Mouse (Mus musculus): ENCODE data around the gene Srp68.

The Srp68 gene

DNA sequence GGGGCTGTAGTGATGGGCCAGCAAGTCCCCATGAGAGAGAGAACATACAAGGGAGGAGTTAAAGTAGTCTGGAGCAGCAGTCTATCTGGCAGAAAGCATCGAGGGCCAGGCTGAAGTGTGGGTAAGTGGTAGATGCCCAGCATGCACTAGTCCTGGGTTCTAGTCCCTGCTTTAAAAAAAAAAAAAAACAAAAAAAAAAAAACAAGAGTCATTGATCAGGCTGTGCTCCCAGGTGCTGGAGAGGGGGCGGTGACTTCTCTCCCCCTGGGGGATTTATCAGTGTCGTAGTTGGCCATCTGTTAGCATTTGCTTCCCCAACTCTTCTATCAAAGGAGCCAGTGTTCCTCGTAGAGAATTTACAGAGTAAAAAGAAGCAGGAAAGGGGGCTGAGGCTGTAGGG is 67.3 kb downstream of the Srp68 start:
- no peak for DNase-seq (ENCODE audit: low spot score)

DNA sequence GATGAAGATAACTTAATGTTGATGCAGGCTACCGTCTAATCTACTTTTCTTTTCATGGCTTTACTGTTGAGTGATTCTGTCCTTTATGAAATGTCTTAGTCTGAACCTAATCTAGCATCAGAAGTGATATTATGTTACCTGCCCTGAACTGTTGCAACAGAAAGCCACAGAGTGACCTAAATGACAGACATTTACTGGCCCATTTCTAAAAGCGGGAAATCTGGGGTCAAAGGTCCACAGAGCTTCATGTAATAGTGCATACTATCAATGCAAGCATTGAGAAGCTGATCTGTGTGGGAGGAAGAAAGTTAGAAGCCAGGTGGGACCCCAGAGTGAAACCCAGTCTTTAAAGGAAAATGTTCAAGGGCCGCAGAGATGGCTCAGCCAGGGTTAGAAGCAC is 70.9 kb downstream of the Srp68 start:
- DNase-seq (ENCODE audit: low spot score): no peak

DNA sequence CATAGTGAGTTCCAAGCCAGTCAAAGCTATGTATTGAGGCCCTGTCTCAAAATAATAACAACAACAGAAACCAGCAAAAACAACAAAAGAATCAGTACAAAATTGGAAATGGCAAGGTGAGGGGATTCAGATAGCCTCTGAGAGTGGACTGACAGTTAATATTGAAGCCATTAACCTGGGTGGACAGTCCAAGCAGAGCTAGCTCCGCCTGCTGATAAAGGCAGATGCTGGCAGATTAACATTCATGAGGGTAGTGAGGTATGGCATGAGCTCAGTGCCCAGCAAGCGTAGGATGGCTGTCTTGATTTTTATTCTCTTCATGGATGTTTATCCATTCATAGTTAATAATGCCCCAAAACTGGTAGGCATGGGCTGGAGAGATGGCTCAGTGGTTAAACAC is 72.9 kb downstream of the Srp68 start:
- no peak for DNase-seq (ENCODE audit: low spot score)

DNA sequence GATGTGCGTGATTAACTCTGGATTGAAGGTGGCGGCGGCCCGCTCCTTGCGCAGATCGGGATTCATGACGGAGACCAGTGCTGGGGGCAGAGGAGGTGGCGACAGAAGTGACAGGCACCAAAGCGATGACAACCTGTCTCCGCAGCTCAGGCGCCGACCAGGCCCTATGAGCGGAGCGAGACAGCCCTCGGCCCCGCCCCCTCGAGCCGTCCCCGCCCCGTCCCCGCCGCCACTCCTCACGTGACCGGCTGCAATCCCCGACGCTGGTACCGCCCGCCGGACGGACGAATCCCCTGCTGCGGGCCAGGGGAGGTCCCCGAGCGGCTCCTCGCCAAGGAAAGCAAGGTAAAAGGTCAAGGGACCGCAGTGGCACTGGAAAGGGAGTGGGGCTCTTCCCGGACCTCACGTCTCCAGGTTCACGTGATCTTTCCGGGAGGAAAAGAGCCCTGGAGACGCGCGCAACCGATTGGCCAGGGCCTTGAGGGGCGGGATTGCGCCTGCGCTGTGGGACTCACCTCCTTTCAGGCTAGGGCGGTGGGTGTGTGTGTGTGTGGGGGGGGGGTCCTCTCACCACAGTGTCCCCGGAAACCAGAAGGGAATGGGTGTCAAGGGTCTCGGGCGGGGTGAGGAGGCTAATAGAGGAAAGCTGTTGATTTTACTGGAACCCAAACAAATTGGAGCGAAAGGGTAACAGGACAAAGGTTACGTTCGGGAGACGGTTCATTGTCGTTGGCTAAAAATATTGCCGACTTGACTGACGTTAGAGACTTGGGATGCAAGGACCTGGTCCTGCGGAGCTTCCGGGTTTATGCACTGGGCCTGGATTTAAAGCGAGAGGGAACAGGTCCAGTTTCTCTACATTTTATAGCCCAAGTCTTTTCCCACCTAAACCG is 75.1 kb downstream of the Srp68 start, which contains the start of the genes Ten1 and Acox1:
Gene Ten1 (plus strand): TSS at position 217 of the 893 bp plus-strand sequence.
Gene Acox1 (minus strand): TSS at position 407 of the 893 bp plus-strand sequence.
- DNase-seq (ENCODE audit: low spot score): peak; percentile 95

DNA sequence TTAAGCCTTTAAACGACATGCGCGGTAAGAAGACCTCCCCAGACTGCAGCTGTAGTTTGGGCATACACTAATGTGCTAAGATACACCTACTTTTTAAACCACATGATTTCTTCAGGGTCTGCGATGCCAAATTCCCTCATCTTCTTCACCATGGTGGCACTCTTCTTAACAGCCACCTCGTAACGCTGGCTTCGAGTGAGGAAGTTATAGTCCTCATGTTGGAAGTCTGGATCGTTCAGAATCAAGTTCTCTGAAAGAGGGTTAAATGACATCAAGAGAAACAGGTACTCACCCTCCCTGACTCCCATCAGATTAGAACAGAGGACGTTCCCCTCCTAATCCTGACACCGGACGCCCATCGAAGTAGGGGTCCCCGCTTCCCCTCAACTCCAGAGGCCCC is 75.9 kb downstream of the Srp68 start:
- DNase-seq (ENCODE audit: low spot score): no peak

DNA sequence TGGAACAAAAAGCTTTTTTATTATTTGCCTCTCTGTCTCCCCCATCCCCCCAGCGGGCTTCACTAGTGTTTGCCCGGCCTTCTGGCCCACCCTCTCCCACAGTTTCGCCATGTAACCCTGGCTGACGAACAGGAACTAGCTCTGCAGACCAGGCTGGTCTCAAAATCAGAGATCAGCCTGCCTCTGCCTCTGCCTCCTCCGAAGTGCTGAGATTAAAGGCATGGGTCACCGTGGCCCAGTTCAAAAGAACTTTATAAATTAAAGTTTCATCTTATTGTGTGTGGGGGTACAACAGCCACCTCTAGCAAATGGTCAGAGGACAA is 76.5 kb downstream of the Srp68 start:
- DNase-seq (ENCODE audit: low spot score): no peak

DNA sequence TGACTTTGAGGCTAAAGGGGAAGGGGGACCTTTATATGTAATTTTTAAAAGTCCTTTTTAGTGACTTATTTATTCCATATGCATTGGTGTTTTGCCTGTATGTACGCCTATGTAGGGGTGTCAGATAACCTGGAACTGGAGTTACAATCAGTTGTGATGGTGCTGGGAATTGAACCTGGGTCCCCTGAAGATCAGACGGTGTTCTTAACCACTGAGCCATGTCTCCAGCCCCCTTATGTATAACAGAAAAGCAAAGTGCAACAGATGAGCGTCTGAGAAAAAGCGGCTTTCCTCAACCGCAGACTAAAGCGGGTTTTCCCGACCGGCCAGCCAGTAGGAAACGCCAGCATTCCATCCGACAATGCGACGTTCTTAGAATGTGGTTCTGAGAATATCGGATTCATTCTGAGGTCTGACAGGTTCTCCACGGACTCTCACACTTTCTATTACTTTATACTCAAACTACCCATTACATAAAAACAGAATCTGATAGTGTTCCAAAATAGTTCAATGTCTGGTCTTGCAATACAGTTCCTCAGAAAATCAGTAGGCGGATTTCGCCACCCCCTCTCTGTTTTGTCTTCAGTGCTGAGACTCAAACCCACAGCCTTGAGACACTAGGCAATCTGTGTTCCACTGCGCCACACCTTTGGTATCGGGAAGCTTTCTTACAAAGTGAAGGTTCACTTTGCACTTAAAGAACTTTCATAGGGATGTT is 77.0 kb downstream of the Srp68 start:
- no peak for DNase-seq (ENCODE audit: low spot score)

DNA sequence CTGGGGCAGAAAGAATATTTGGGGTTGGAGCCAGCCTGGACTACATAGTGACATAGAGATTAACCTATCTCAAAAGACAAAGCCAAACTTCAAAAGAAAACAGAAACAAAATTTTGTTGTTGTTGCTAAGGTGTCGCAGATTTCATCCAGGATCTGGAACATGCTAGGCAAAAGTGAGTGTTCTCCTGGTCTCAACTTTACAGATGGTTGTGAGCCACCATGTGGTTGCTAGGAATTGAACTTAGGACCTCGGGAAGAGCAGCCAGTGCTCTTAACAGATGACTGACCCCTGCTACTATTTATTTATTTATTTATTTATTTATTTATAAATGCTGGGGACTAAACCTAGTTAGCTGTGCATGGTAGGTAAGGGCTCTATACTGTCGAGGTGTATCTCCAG is 77.7 kb downstream of the Srp68 start:
- DNase-seq (ENCODE audit: low spot score): no peak

DNA sequence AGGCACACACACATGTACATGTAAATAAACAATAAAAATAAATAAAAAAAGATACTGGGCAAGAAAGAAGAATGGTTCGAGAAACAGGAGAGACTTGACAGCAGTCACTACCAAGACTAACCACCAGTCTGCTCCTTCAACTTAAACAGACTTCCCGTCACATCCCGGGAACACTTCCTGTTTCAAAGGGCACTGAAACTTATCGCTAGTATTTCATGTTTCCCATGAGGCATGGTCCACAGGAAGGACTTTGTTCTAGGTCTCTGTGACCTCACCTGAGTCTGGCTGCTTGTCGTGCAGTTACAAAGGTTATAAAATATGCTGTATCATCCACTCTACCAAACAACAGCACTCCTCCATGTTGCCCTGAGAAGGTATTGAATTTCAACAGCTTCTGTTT is 78.8 kb downstream of the Srp68 start:
- no peak for DNase-seq (ENCODE audit: low spot score)
